Mouse (Mus musculus): ENCODE data around the gene Fibp. TPM values are rescaled to one million over a fixed set of nuclear protein-coding genes. Genes with fewer than 3 reads are reported as not detected.

Gene Fibp
- polyA plus RNA-seq, 1 experiment = 122 TPM

DNA sequence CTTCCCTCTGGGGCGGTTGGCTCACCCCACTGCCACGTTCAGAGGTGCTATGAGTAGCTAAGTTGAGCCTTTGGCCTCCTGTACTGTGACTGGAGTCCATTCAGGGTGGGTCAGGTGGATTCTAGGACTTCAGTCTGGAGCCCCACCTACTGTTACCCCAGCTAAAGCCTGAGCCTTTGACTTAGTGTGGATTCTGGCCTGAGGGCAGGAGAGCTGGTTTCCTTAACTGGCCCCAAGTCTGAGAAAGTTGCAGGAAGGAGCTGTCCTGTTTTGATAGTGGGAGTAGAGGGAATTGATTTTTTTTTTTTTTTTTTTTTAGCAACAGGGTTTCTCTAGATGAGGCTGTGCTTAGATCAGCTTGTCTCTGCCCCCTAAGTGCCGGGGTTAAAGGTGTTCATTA, 33.9 kb downstream of the Fibp start:
- Histone ChIP-seq H3K79me2 (ENCODE audit: control insufficient read depth, insufficient read depth) (peaks cover 31% of the 10 kb centered on the region), H3K36me3 (ENCODE audit: control insufficient read depth, insufficient read depth) (peaks cover 33% of the 10 kb centered on the region), H3K27me3 (ENCODE audit: control insufficient read depth, insufficient read depth, insufficient read length) (no peaks in the 10 kb centered on the region), H3K4me2 (ENCODE audit: low read depth) (no peak overlapping the region), H3ac (ENCODE audit: control insufficient read depth, insufficient read length) (no peak overlapping the region), H3K4me3 (no peak overlapping the region)
- no peak for TF ChIP-seq MAX (IDR thresholded peaks at IDR 0.05; ENCODE audit: low read depth)
- TF ChIP-seq TCF12 (IDR thresholded peaks at IDR 0.05; ENCODE audit: insufficient read depth, poor library complexity, severe bottlenecking) = no peak
- TF ChIP-seq POLR2AphosphoS2 (IDR thresholded peaks at IDR 0.05; ENCODE audit: insufficient read length, low read depth) = no peak
- no peak for TF ChIP-seq POLR2A (IDR thresholded peaks at IDR 0.05; ENCODE audit: insufficient read length, low read depth)
- TF ChIP-seq MYOD1 (IDR thresholded peaks at IDR 0.05; ENCODE audit: control insufficient read depth in 1 of 3, insufficient read length in 2 of 3, low read depth in 2 of 3) = no peak
- no peak for TF ChIP-seq USF1 (IDR thresholded peaks at IDR 0.05; ENCODE audit: low read depth)
- no peak for TF ChIP-seq CEBPB (IDR thresholded peaks at IDR 0.05; ENCODE audit: insufficient read depth, poor library complexity, severe bottlenecking)
- TF ChIP-seq SRF (IDR thresholded peaks at IDR 0.05; ENCODE audit: control insufficient read depth, insufficient read length, low read depth) = no peak
- no peak for TF ChIP-seq E2F4 (IDR thresholded peaks at IDR 0.05; ENCODE audit: insufficient read depth)
- TF ChIP-seq MYOG (IDR thresholded peaks at IDR 0.05; ENCODE audit: control insufficient read depth in 1 of 3, insufficient read depth in 1 of 3, insufficient read length in 2 of 3, low read depth in 2 of 3) = no peak
- TF ChIP-seq TCF3 (IDR thresholded peaks at IDR 0.05; ENCODE audit: insufficient read length, low read depth) = no peak
- no peak for TF ChIP-seq REST (IDR thresholded peaks at IDR 0.05; ENCODE audit: insufficient read depth, insufficient read length)

DNA sequence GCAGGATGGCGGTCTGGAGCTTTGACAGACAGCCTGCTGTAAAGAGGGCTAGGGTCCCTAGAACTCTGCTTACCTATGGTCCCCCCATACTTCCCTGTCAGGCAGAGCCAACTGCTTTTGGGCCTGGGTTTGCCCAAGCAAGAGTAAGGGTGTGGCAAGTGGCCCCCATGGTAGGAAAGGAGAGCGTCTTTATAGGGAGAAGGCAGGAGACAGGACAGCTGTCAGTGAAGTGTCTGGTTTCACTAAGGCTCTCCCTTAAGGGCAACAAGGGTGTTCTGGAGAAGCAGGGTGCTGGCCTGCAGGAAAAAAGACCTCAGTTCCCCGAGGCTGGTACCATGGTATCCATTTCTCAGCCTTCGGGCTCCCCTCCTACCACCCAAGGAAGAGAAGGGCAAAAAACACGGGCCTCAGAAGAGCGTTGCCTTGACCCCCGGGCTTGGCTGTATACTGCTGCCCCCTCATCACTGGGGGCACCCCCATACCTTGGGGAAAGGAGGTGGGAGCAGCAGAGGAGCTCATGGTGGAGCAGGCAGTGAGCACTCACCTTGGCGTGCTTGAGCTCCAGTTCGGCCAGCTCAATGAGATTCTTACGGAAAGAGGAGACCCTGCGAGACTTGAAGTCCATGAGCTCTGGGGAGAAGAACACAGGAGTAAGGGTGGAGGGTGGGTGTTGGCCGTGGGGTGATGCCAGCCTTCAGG, 35.1 kb downstream of the Fibp start:
- H3ac ChIP-seq (ENCODE audit: control insufficient read depth, insufficient read length) = no peak overlapping the region
- H3K36me3 ChIP-seq (ENCODE audit: control insufficient read depth, insufficient read depth) = peaks cover 33% of the 10 kb centered on the region
- H3K27me3 ChIP-seq (ENCODE audit: control insufficient read depth, insufficient read depth, insufficient read length) = no peaks in the 10 kb centered on the region
- H3K4me3 ChIP-seq = no peak overlapping the region
- no peak overlapping the region for H3K4me2 ChIP-seq (ENCODE audit: low read depth)
- TF ChIP-seq REST (IDR thresholded peaks at IDR 0.05; ENCODE audit: insufficient read depth, insufficient read length) (no peak), USF1 (IDR thresholded peaks at IDR 0.05; ENCODE audit: low read depth) (no peak), MAX (IDR thresholded peaks at IDR 0.05; ENCODE audit: low read depth) (no peak), SRF (IDR thresholded peaks at IDR 0.05; ENCODE audit: control insufficient read depth, insufficient read length, low read depth) (no peak), POLR2AphosphoS2 (IDR thresholded peaks at IDR 0.05; ENCODE audit: insufficient read length, low read depth) (peak; percentile 15)
- peaks cover 31% of the 10 kb centered on the region for H3K79me2 ChIP-seq (ENCODE audit: control insufficient read depth, insufficient read depth)

DNA sequence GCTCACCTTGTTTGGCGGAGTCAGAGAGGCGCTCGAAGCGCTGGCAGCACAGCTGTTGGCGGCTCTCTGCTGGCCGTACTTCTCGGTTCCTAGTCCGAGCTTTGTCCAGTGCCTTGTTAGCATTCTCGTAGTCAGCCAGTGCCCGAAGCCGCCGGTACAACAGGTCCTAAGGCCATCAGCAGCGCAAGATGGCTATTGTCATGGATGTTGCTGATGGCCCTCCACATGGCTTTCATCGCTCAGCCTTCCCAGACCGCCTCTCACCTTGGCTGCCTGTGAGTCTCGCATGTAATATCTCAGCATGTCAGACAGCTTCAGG, 35.6 kb downstream of the Fibp start:
- Histone ChIP-seq H3K79me2 (ENCODE audit: control insufficient read depth, insufficient read depth) (peaks cover 29% of the 10 kb centered on the region), H3K36me3 (ENCODE audit: control insufficient read depth, insufficient read depth) (peaks cover 38% of the 10 kb centered on the region), H3K27me3 (ENCODE audit: control insufficient read depth, insufficient read depth, insufficient read length) (no peaks in the 10 kb centered on the region), H3ac (ENCODE audit: control insufficient read depth, insufficient read length) (no peak overlapping the region), H3K4me3 (no peak overlapping the region), H3K4me2 (ENCODE audit: low read depth) (no peak overlapping the region)
- peak; percentile 44 for TF ChIP-seq POLR2A (IDR thresholded peaks at IDR 0.05; ENCODE audit: insufficient read length, low read depth)
- TF ChIP-seq TCF3 (IDR thresholded peaks at IDR 0.05; ENCODE audit: insufficient read length, low read depth) = no peak
- TF ChIP-seq POLR2AphosphoS2 (IDR thresholded peaks at IDR 0.05; ENCODE audit: insufficient read length, low read depth) = peak; percentile 62

DNA sequence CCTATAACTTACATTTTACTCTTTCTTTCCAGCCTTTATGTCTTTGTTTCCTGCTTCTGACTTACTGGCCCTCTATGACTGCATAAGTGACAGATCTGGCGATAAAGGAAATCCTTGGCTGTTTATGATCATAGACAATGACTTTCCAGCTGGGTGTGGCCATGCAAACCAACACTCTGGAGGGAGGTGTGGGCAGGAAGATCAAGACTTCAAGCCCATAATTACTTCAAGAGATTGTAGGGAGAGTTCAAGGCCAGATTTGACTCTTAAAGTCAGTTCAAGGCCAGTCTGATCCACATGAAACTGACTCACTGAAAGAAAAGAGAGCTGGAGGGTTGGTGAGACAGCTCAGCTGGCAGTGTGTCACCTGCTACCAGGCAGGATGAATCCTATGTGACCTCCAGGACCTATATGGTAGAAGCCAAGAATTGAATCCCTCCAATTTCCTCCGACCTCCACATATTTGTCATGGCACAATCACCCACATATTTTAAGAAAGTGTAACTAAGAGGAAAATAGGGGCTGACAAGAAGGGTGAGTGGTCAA, 40.0 kb downstream of the Fibp start:
- TF ChIP-seq MYOG (IDR thresholded peaks at IDR 0.05; ENCODE audit: control insufficient read depth in 1 of 3, insufficient read depth in 1 of 3, insufficient read length in 2 of 3, low read depth in 2 of 3) (no peak), USF1 (IDR thresholded peaks at IDR 0.05; ENCODE audit: low read depth) (no peak), MYOD1 (IDR thresholded peaks at IDR 0.05; ENCODE audit: control insufficient read depth in 1 of 3, insufficient read length in 2 of 3, low read depth in 2 of 3) (no peak), POLR2AphosphoS2 (IDR thresholded peaks at IDR 0.05; ENCODE audit: insufficient read length, low read depth) (no peak), TCF3 (IDR thresholded peaks at IDR 0.05; ENCODE audit: insufficient read length, low read depth) (no peak), E2F4 (IDR thresholded peaks at IDR 0.05; ENCODE audit: insufficient read depth) (no peak), SRF (IDR thresholded peaks at IDR 0.05; ENCODE audit: control insufficient read depth, insufficient read length, low read depth) (no peak), POLR2A (IDR thresholded peaks at IDR 0.05; ENCODE audit: insufficient read length, low read depth) (no peak), TCF12 (IDR thresholded peaks at IDR 0.05; ENCODE audit: insufficient read depth, poor library complexity, severe bottlenecking) (no peak), MAX (IDR thresholded peaks at IDR 0.05; ENCODE audit: low read depth) (no peak), REST (IDR thresholded peaks at IDR 0.05; ENCODE audit: insufficient read depth, insufficient read length) (no peak), CEBPB (IDR thresholded peaks at IDR 0.05; ENCODE audit: insufficient read depth, poor library complexity, severe bottlenecking) (no peak)
- H3K4me3 ChIP-seq = no peak overlapping the region
- H3K36me3 ChIP-seq (ENCODE audit: control insufficient read depth, insufficient read depth) = peaks cover 10% of the 10 kb centered on the region
- no peak overlapping the region for H3ac ChIP-seq (ENCODE audit: control insufficient read depth, insufficient read length)
- H3K4me2 ChIP-seq (ENCODE audit: low read depth) = no peak overlapping the region
- H3K79me2 ChIP-seq (ENCODE audit: control insufficient read depth, insufficient read depth) = no peaks in the 10 kb centered on the region
- no peaks in the 10 kb centered on the region for H3K27me3 ChIP-seq (ENCODE audit: control insufficient read depth, insufficient read depth, insufficient read length)

DNA sequence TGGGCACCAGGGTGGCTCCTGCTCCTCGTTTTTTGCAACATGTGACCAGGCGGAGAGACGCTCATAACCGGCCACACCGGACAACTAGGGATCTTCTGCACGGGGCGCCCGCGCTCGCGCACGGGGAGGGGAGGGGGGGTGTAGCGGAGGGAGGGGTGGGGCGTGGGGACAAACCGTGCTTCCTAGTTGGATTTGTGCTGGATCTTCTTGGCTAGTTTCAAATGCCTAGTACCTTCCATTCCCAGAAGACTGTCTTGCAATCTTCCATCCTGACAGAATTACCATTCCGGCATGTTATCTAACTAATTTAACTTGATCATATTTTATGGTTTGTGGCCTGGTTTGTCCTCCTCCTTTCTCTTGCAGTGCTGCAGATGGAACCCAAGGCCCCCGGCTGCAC, 43.3 kb downstream of the Fibp start, which contains the start of gene 1700020D05Rik:
Gene 1700020D05Rik (minus strand): TSS at position 101 of the 400 bp plus-strand sequence.
- H3K4me2 ChIP-seq (ENCODE audit: low read depth) = no peak within 1 kb of the TSS
- H3K4me3 ChIP-seq = no peak within 1 kb of the TSS
- H3ac ChIP-seq (ENCODE audit: control insufficient read depth, insufficient read length) = no peak within 1 kb of the TSS
- no peaks in the 10 kb centered on the region for H3K79me2 ChIP-seq (ENCODE audit: control insufficient read depth, insufficient read depth)
- H3K36me3 ChIP-seq (ENCODE audit: control insufficient read depth, insufficient read depth) = peaks cover 7% of the 10 kb centered on the region
- no peaks in the 10 kb centered on the region for H3K27me3 ChIP-seq (ENCODE audit: control insufficient read depth, insufficient read depth, insufficient read length)
- TF ChIP-seq MYOD1 (IDR thresholded peaks at IDR 0.05; ENCODE audit: control insufficient read depth in 1 of 3, insufficient read length in 2 of 3, low read depth in 2 of 3) (no peak), POLR2A (IDR thresholded peaks at IDR 0.05; ENCODE audit: insufficient read length, low read depth) (no peak), POLR2AphosphoS2 (IDR thresholded peaks at IDR 0.05; ENCODE audit: insufficient read length, low read depth) (no peak), TCF12 (IDR thresholded peaks at IDR 0.05; ENCODE audit: insufficient read depth, poor library complexity, severe bottlenecking) (no peak), USF1 (IDR thresholded peaks at IDR 0.05; ENCODE audit: low read depth) (no peak), REST (IDR thresholded peaks at IDR 0.05; ENCODE audit: insufficient read depth, insufficient read length) (no peak), SRF (IDR thresholded peaks at IDR 0.05; ENCODE audit: control insufficient read depth, insufficient read length, low read depth) (no peak), MAX (IDR thresholded peaks at IDR 0.05; ENCODE audit: low read depth) (no peak), CEBPB (IDR thresholded peaks at IDR 0.05; ENCODE audit: insufficient read depth, poor library complexity, severe bottlenecking) (no peak), MYOG (IDR thresholded peaks at IDR 0.05; ENCODE audit: control insufficient read depth in 1 of 3, insufficient read depth in 1 of 3, insufficient read length in 2 of 3, low read depth in 2 of 3) (no peak), E2F4 (IDR thresholded peaks at IDR 0.05; ENCODE audit: insufficient read depth) (no peak), TCF3 (IDR thresholded peaks at IDR 0.05; ENCODE audit: insufficient read length, low read depth) (no peak)

Data from myocyte (in vitro differentiated cells).